Mouse (Mus musculus) limb, embryonic 10.5 days (tissue): ENCODE measurements around the gene Mcl1. TPM values are rescaled to one million over a fixed set of nuclear protein-coding genes. Genes with fewer than 3 reads are reported as not detected.

Source experiments
- DNase-seq: peaks from one replicate; pipeline ENCODE4 v3.0.0-alpha.2; 2017; ENCODE audit warnings: low spot score
- H3K27ac ChIP-seq: fragments of 300-500 bp; sonication (generic); 2 replicates; pipeline ENCODE4 v1.5.1; 2016; ENCODE audit warnings: mild to moderate bottlenecking
- H3K27me3 ChIP-seq: fragments of 300-500 bp; sonication (generic); 2 replicates; pipeline ENCODE4 v1.6.1; 2016; ENCODE audit warnings: low read depth, mild to moderate bottlenecking; ENCODE audit not compliant: poor library complexity, severe bottlenecking
- H3K36me3 ChIP-seq: fragments of 300-500 bp; sonication (generic); 2 replicates; pipeline ENCODE4 v1.6.1; 2016; ENCODE audit warnings: mild to moderate bottlenecking, moderate library complexity
- H3K4me1 ChIP-seq: fragments of 300-500 bp; sonication (generic); 2 replicates; pipeline ENCODE4 v1.6.1; 2016
- H3K4me3 ChIP-seq: fragments of 300-500 bp; sonication (generic); 2 replicates; pipeline ENCODE4 v1.5.1; 2016; ENCODE audit warnings: mild to moderate bottlenecking, moderate library complexity
- H3K9me3 ChIP-seq: fragments of 300-500 bp; sonication (generic); replicated peaks from 2 replicates; pipeline ENCODE4 v1.6.1; 2016; ENCODE audit warnings: mild to moderate bottlenecking
- WGBS: fragments of 180-500 bp; shearing (Covaris S2); methylation state at CpG from one replicate; pipeline ENCODE4 v1.1.7; 2016; 5-methylcytosine and 5-hydroxymethylcytosine counted together
- polyA plus RNA-seq: library from polyadenylated mRNA; unstranded; fragments of >200 nt; fragmentation: Nextera tagmentation; extraction: Ambion mirVana; gene quantifications from 2 replicates; pipeline ENCODE4 v1.2.1, GENCODE M21; 2016

Mcl1 gene
- polyA plus RNA-seq, 1 experiment from 2014 or later = 52.1 TPM

GRCm38 (mm10) chr3:95674236-95674635, 15.6 kb downstream of the Mcl1 start:
- H3K27me3 ChIP-seq = no peaks in the 10 kb centered on the region
- peak overlapping the region; percentile 90 for H3K27ac ChIP-seq
- peak; percentile 75 for DNase-seq
- no peaks in the 10 kb centered on the region for H3K9me3 ChIP-seq
- peaks cover 50% of the 10 kb centered on the region for H3K36me3 ChIP-seq
- peak overlapping the region; percentile 32 for H3K4me3 ChIP-seq
- 11% methylated on average over 2 of the region's 2 CpGs for WGBS
- H3K4me1 ChIP-seq = peaks cover 54% of the 10 kb centered on the region

DNA sequence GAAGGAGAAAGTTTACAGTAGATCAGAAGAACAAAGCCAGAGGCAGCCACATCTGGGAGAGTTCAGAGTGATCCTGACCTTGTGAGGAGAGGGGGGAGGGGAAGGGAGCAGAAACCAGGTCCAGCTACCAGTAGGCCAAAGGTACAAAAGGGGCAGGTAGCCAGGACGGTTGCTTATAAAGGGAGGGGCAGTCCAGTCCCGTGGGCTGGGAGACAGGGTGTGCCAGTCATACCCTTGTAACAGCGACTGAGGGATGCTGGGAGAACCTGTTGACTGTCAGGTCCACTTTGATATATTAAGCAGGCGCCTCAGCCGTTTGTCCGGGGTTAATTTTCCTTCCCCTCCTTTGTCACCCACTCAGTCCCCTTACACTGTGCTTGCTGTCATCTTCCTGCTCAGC, 16.2 kb downstream of the Mcl1 start:
- DNase-seq = no peak
- peaks cover 55% of the 10 kb centered on the region for H3K4me1 ChIP-seq
- H3K9me3 ChIP-seq = no peaks in the 10 kb centered on the region
- WGBS = 7% methylated on average over 6 of the region's 6 CpGs
- peaks cover 48% of the 10 kb centered on the region for H3K36me3 ChIP-seq
- no peaks in the 10 kb centered on the region for H3K27me3 ChIP-seq
- peak overlapping the region; percentile 90 for H3K27ac ChIP-seq
- peak overlapping the region; percentile 32; the same call in 1 of the 2 replicates for H3K4me3 ChIP-seq

DNA sequence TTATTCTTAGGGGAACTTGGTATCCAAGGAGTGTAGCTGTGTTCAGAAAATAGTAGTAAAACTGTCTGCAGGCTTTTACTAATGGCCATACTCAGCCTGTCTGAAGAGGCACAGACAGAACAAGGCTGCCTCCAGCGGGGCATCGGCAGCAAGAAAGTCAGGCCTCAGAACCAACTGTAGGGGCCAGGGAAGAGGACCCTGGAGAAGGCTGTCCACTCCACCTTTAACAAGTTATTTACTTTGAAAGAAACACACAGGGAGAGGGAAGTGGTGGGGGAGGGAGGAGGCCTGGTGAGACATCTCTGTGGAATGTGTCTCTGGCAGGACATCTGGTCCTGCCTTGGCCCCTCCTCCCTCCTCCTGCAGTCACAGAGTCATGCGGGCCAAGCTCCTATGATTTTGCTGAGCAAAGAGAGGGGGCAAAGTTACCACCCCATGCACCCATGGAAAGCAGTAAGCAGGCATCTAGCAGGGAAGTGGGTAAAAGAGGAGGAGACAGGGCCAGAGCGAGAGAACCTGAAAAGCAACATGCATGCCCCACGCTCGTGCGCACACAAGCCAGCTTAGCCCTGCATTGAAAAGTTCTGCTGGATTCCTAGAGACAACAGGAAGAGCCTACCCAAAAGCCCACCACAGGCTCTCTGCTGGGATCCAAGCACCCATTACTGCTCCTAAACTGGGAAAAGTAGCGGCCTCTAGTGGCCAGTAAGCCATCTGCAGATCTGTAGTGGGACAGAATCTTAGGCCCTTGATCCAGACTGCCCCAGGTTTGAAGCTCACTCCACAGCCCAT, 16.9 kb downstream of the Mcl1 start:
- peak; percentile 66 for DNase-seq
- Histone ChIP-seq H3K4me3 (peak overlapping the region; percentile 23), H3K27me3 (no peaks in the 10 kb centered on the region), H3K36me3 (peaks cover 44% of the 10 kb centered on the region), H3K4me1 (peaks cover 59% of the 10 kb centered on the region), H3K9me3 (no peaks in the 10 kb centered on the region), H3K27ac (peak overlapping the region; percentile 90)
- WGBS = 9% methylated on average over 8 of the region's 8 CpGs

GRCm38 (mm10) chr3:95676745-95677419, 18.3 kb downstream of the Mcl1 start:
- 63% methylated on average over 15 of the region's 15 CpGs for WGBS
- Histone ChIP-seq H3K27me3 (no peaks in the 10 kb centered on the region), H3K27ac (peak overlapping the region; percentile 90), H3K4me1 (peaks cover 71% of the 10 kb centered on the region), H3K9me3 (no peaks in the 10 kb centered on the region), H3K4me3 (0 out of 2 replicates have a peak overlapping the region, but pooled peaks have one; percentile 0), H3K36me3 (peaks cover 35% of the 10 kb centered on the region)
- peak; percentile 83 for DNase-seq

- H3K36me3 ChIP-seq = peaks cover 33% of the 10 kb centered on the region
- H3K4me1 ChIP-seq = peaks cover 69% of the 10 kb centered on the region
- no peak for DNase-seq
- H3K4me3 ChIP-seq = no peak overlapping the region
- peak overlapping the region; percentile 90; the same call in 1 of the 2 replicates for H3K27ac ChIP-seq
- no peaks in the 10 kb centered on the region for H3K9me3 ChIP-seq
- H3K27me3 ChIP-seq = no peaks in the 10 kb centered on the region
- WGBS = 78% methylated on average over 19 of the region's 19 CpGs
Measured at GRCm38 (mm10) chr3:95677420-95678090, 19.0 kb downstream of the Mcl1 start.

GRCm38 (mm10) chr3:95679551-95679950, 21.0 kb downstream of the Mcl1 start:
- Histone ChIP-seq H3K4me1 (peaks cover 65% of the 10 kb centered on the region), H3K36me3 (peaks cover 20% of the 10 kb centered on the region), H3K9me3 (no peaks in the 10 kb centered on the region), H3K27ac (no peak overlapping the region), H3K4me3 (no peak overlapping the region), H3K27me3 (no peaks in the 10 kb centered on the region)
- WGBS = 97% methylated on average over 8 of the region's 8 CpGs
- DNase-seq = no peak

DNA sequence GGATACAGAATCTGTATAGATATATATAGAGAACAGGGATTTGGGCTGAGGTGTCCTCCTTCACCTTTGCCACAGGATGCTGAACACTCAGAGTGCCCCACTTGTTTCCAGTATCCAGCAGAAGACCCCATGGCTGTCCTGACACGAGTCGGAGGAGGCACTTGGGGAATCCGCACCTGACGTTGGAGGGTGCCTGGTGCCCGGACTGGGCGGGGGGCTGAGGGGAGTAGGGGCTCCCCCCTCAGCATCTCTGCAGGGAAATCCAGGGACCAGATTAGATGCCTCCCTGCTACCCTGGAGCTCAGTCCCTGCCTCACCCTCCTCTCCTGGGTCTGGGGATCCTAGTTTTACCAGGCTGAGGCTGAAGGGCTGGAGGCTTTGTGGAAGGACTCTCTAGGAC, 22.1 kb downstream of the Mcl1 start:
- H3K4me1 ChIP-seq = peaks cover 61% of the 10 kb centered on the region

DNA sequence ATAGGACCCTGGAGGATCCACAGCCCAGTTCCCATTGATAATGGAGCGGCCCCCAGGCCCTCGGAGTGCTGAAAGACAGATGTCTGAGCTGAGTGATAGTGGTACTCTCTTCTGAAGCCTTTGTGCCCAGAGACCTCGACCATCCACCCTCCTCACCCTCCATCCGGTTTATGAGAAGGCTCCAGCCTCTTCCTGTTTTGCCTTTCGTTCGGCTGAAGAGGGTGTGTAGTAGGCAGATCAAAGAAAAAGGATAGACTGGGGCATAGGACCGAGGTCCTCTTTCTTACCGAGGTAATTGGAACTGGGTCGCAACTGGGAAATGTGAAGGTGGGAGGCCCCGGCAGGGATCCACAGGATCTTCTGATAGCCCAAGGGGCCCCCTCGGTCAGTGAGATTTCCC, 22.8 kb downstream of the Mcl1 start:
- H3K4me3 ChIP-seq = no peak overlapping the region
- H3K9me3 ChIP-seq = no peaks in the 10 kb centered on the region
- 43% methylated on average over 11 of the region's 11 CpGs for WGBS
- H3K36me3 ChIP-seq = peaks cover 20% of the 10 kb centered on the region
- DNase-seq = no peak
- H3K27me3 ChIP-seq = peaks cover 13% of the 10 kb centered on the region; the same call in 1 of the 2 replicates
- H3K4me1 ChIP-seq = peaks cover 57% of the 10 kb centered on the region
- no peak overlapping the region; the same call in 1 of the 2 replicates for H3K27ac ChIP-seq

More for the DNA sequence above, 22.1 kb downstream of the Mcl1 start:
- Histone ChIP-seq H3K27ac (no peak overlapping the region), H3K27me3 (peaks cover 6% of the 10 kb centered on the region; the same call in 1 of the 2 replicates), H3K9me3 (no peaks in the 10 kb centered on the region), H3K4me3 (no peak overlapping the region), H3K36me3 (peaks cover 20% of the 10 kb centered on the region)
- DNase-seq = no peak
- 81% methylated on average over 6 of the region's 6 CpGs for WGBS

DNA sequence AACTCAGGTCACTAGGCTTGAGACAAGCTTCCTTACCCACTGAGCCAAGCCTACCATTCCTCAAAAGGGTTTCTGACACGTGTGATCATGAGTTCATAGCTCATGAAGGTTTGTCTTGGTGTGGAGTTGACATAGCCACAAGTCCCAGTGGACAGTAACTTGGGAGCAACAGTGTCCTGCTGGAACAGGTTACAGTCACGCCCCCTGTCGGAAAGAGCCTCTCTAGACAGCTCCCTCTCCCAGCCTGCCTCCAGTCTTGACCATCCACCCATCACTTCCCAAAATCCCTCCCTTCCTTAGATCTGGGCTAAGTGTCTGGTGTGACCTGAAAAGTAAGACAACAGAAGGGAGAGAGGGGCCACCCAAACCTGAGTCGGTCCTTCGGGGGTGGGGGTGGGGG, 24.3 kb downstream of the Mcl1 start:
- no peak for DNase-seq
- H3K27ac ChIP-seq = no peak overlapping the region
- 0 out of 2 replicates have a peak, but pooled peaks cover 5% of the 10 kb centered on the region for H3K36me3 ChIP-seq
- peaks cover 65% of the 10 kb centered on the region for H3K4me1 ChIP-seq
- no peaks in the 10 kb centered on the region for H3K9me3 ChIP-seq
- no peak overlapping the region for H3K4me3 ChIP-seq
- 62% methylated on average over 5 of the region's 5 CpGs for WGBS
- peaks cover 28% of the 10 kb centered on the region for H3K27me3 ChIP-seq

DNA sequence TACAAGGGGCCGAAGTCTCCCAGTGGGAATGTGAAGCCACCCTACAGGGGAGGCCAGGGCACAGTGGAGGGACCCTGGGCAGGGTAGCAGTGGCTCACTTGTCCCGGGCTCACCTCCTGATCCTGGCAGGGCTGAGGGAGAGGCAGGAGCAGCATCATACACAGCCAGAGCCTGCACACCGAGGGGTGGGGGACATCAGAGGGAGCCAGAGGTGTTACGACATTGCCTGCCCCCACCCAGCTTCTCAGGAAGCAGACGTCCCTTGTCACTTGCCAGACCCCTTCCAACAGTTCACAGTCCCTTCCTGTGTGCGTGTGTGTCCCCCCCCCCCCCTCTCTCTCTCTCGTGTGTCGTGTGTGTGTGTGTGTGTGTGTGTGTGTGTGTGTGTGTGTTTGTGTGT, 26.3 kb downstream of the Mcl1 start:
- no peaks in the 10 kb centered on the region for H3K9me3 ChIP-seq
- peaks cover 82% of the 10 kb centered on the region for H3K4me1 ChIP-seq
- H3K36me3 ChIP-seq = no peaks in the 10 kb centered on the region
- DNase-seq = no peak
- no peak overlapping the region for H3K4me3 ChIP-seq
- WGBS = 50% methylated on average over 6 of the region's 8 CpGs
- H3K27ac ChIP-seq = 0 out of 2 replicates have a peak overlapping the region, but pooled peaks have one; percentile 39
- H3K27me3 ChIP-seq = peaks cover 40% of the 10 kb centered on the region

DNA sequence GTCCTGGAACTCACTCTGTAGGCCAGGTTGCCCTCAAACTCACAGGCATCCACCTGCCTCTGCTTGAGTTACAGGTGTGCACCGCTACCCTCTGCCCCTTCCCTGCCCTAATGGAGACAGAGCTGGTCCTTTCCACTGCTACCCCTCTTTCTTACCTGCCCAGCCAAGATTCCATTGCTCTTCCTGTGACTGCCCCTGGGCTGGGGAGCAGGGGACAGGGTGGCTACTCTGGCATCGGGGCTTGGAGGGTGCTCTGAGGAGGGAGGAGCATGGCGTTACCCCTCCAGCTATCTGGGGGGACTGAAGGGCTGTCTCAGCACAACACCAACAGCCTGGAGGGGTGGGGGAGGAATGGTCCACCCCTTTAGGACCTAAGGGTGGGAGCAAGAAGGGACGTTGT, 26.7 kb downstream of the Mcl1 start:
- WGBS = 78% methylated on average over 4 of the region's 4 CpGs
- peaks cover 80% of the 10 kb centered on the region for H3K4me1 ChIP-seq
- DNase-seq = no peak

DNA sequence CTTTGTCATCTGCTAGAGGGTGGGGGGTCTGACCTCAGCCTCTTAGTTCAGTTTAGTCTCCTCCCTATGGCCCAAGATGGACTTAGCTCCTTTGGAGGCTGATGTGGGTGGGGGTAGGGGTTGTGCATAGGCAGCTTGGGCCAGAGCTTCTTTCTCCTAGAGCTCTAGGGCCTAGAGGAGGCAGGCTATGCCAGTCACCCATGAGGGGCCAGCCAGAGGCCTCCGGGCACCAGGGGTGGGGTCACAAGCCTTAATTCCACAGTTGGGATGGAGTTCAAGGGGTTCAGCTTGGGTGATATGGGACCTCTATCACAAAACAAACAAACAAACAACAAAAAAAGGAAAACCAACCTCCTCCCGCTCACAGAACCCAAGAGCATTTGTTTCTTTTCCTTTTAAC, 27.1 kb downstream of the Mcl1 start:
- Histone ChIP-seq H3K27me3 (peaks cover 40% of the 10 kb centered on the region), H3K27ac (no peak overlapping the region), H3K4me3 (no peak overlapping the region), H3K9me3 (no peaks in the 10 kb centered on the region), H3K36me3 (no peaks in the 10 kb centered on the region), H3K4me1 (peaks cover 78% of the 10 kb centered on the region)
- no peak for DNase-seq
- WGBS = 79% methylated on average over 2 of the region's 2 CpGs

More for the DNA sequence above, 26.7 kb downstream of the Mcl1 start:
- Histone ChIP-seq H3K27ac (no peak overlapping the region), H3K9me3 (no peaks in the 10 kb centered on the region), H3K4me3 (no peak overlapping the region), H3K36me3 (no peaks in the 10 kb centered on the region), H3K27me3 (peaks cover 40% of the 10 kb centered on the region)
